Mouse (Mus musculus) E14TG2a.4 (cell line): Measurements from ENCODE around the gene 1700013G24Rik.

Source experiments
- CTCF ChIP-seq: conservative IDR thresholded peaks from 2 replicates; pipeline ENCODE4 v1.5.1; 2014; ENCODE audit warnings: low read length
- NANOG ChIP-seq: IDR thresholded peaks from 2 replicates; pipeline ENCODE4 v1.6.1; 2014; ENCODE audit warnings: borderline replicate concordance, low read length, mixed read lengths
- POU5F1 ChIP-seq: IDR thresholded peaks from 2 replicates; pipeline ENCODE4 v1.6.1; 2014; ENCODE audit warnings: low read length, borderline replicate concordance

GRCm38 (mm10) chr4:137476065-137476760, 23.1 kb downstream of the 1700013G24Rik start:
- TF ChIP-seq CTCF, result no peak
- no peak for TF ChIP-seq NANOG
- no peak for TF ChIP-seq POU5F1
